Mouse (Mus musculus): Measurements from ENCODE around the gene Cdh3. TPM values are rescaled to one million over a fixed set of nuclear protein-coding genes. Genes with fewer than 3 reads are reported as not detected.

Gene Cdh3
- total and polyA plus RNA-seq, 2 experiments from 2014 or later, result 0.67 to 4.3 TPM

GRCm38 (mm10) chr8:106543043-106543442 lies 32.4 kb downstream of the Cdh3 start:
- H3K36me3 ChIP-seq (ENCODE audit: insufficient read depth, low read length), result no peaks in the 10 kb centered on the region
- no peak overlapping the region for H3K4me3 ChIP-seq (ENCODE audit: low read depth, low read length)
- TF ChIP-seq CTCF (IDR thresholded peaks at IDR 0.05), result no peak
- 64% methylated on average over 8 of the region's 8 CpGs for WGBS
- H3K9me3 ChIP-seq (ENCODE audit: low read length), result no peaks in the 10 kb centered on the region
- no peak overlapping the region for H3K4me2 ChIP-seq (ENCODE audit: low read depth, low read length, poor library complexity, severe bottlenecking)
- H3K9ac ChIP-seq (replicated peaks; ENCODE audit: low read length, poor library complexity, severe bottlenecking), result no peak overlapping the region
- DNase-seq (ENCODE audit: low spot score) (no peak), ATAC-seq (ENCODE audit: low FRiP score) (no peak)
- H3K27ac ChIP-seq (ENCODE audit: low read depth, low read length), result no peak overlapping the region
- no peaks in the 10 kb centered on the region for H3K27me3 ChIP-seq (ENCODE audit: insufficient read depth, low read length)
- no peaks in the 10 kb centered on the region for H3K4me1 ChIP-seq (ENCODE audit: insufficient read depth, low read length)

GRCm38 (mm10) chr8:106545149-106545548 lies 34.5 kb downstream of the Cdh3 start:
- Histone ChIP-seq H3K4me2 (ENCODE audit: low read depth, low read length, poor library complexity, severe bottlenecking) (no peak overlapping the region), H3K4me3 (ENCODE audit: low read depth, low read length) (no peak overlapping the region), H3K36me3 (ENCODE audit: insufficient read depth, low read length) (no peaks in the 10 kb centered on the region), H3K27me3 (ENCODE audit: insufficient read depth, low read length) (no peaks in the 10 kb centered on the region), H3K9ac (replicated peaks; ENCODE audit: low read length, poor library complexity, severe bottlenecking) (no peak overlapping the region), H3K27ac (ENCODE audit: low read depth, low read length) (no peak overlapping the region), H3K4me1 (ENCODE audit: insufficient read depth, low read length) (no peaks in the 10 kb centered on the region), H3K9me3 (ENCODE audit: low read length) (no peaks in the 10 kb centered on the region)
- ATAC-seq (ENCODE audit: low FRiP score) (no peak), DNase-seq (ENCODE audit: low spot score) (no peak)
- WGBS, result 85% methylated on average over 2 of the region's 2 CpGs
- no peak for TF ChIP-seq CTCF (IDR thresholded peaks at IDR 0.05)

GRCm38 (mm10) chr8:106546746-106547145 lies 36.1 kb downstream of the Cdh3 start:
- Histone ChIP-seq H3K4me3 (ENCODE audit: low read depth, low read length) (no peak overlapping the region), H3K36me3 (ENCODE audit: insufficient read depth, low read length) (no peaks in the 10 kb centered on the region), H3K9ac (replicated peaks; ENCODE audit: low read length, poor library complexity, severe bottlenecking) (no peak overlapping the region), H3K27ac (ENCODE audit: low read depth, low read length) (no peak overlapping the region), H3K27me3 (ENCODE audit: insufficient read depth, low read length) (no peaks in the 10 kb centered on the region), H3K9me3 (ENCODE audit: low read length) (no peaks in the 10 kb centered on the region), H3K4me2 (ENCODE audit: low read depth, low read length, poor library complexity, severe bottlenecking) (no peak overlapping the region), H3K4me1 (ENCODE audit: insufficient read depth, low read length) (no peaks in the 10 kb centered on the region)
- no peak for DNase-seq (ENCODE audit: low spot score)
- ATAC-seq (ENCODE audit: low FRiP score), result no peak
- no peak for TF ChIP-seq CTCF (IDR thresholded peaks at IDR 0.05)
- WGBS, result 92% methylated on average over 7 of the region's 7 CpGs

- no peak overlapping the region for H3K9ac ChIP-seq (replicated peaks; ENCODE audit: low read length, poor library complexity, severe bottlenecking)
- no peaks in the 10 kb centered on the region for H3K9me3 ChIP-seq (ENCODE audit: low read length)
- no peak overlapping the region for H3K27ac ChIP-seq (ENCODE audit: low read depth, low read length)
- H3K36me3 ChIP-seq (ENCODE audit: insufficient read depth, low read length), result no peaks in the 10 kb centered on the region
- WGBS, result 87% methylated on average over 10 of the region's 10 CpGs
- no peak for TF ChIP-seq CTCF (IDR thresholded peaks at IDR 0.05)
- no peak for DNase-seq (ENCODE audit: low spot score)
- ATAC-seq (ENCODE audit: low FRiP score), result no peak
- H3K4me3 ChIP-seq (ENCODE audit: low read depth, low read length), result no peak overlapping the region
- no peaks in the 10 kb centered on the region for H3K27me3 ChIP-seq (ENCODE audit: insufficient read depth, low read length)
- no peaks in the 10 kb centered on the region for H3K4me1 ChIP-seq (ENCODE audit: insufficient read depth, low read length)
- no peak overlapping the region for H3K4me2 ChIP-seq (ENCODE audit: low read depth, low read length, poor library complexity, severe bottlenecking)
Measured at GRCm38 (mm10) chr8:106548366-106548936, 37.8 kb downstream of the Cdh3 start.

GRCm38 (mm10) chr8:106550906-106551305 lies 40.2 kb downstream of the Cdh3 start:
- no peak for ATAC-seq (ENCODE audit: low FRiP score)
- 97% methylated on average over 1 of the region's 1 CpGs for WGBS

GRCm38 (mm10) chr8:106554011-106554410 lies 43.3 kb downstream of the Cdh3 start:
- no peak overlapping the region for H3K4me3 ChIP-seq (ENCODE audit: low read depth, low read length)
- DNase-seq (ENCODE audit: low spot score), result no peak
- no peaks in the 10 kb centered on the region for H3K27me3 ChIP-seq (ENCODE audit: insufficient read depth, low read length)
- no peak overlapping the region for H3K9ac ChIP-seq (replicated peaks; ENCODE audit: low read length, poor library complexity, severe bottlenecking)
- H3K9me3 ChIP-seq (ENCODE audit: low read length), result no peaks in the 10 kb centered on the region
- H3K4me1 ChIP-seq (ENCODE audit: insufficient read depth, low read length), result no peaks in the 10 kb centered on the region
- no peak overlapping the region for H3K4me2 ChIP-seq (ENCODE audit: low read depth, low read length, poor library complexity, severe bottlenecking)
- H3K27ac ChIP-seq (ENCODE audit: low read depth, low read length), result no peak overlapping the region
- H3K36me3 ChIP-seq (ENCODE audit: insufficient read depth, low read length), result no peaks in the 10 kb centered on the region
- TF ChIP-seq CTCF (IDR thresholded peaks at IDR 0.05), result no peak
- ATAC-seq (ENCODE audit: low FRiP score), result no peak
- WGBS, result 96% methylated on average over 5 of the region's 5 CpGs

More at GRCm38 (mm10) chr8:106550906-106551305, 40.2 kb downstream of the Cdh3 start:
- no peaks in the 10 kb centered on the region for H3K27me3 ChIP-seq (ENCODE audit: insufficient read depth, low read length)
- no peak overlapping the region for H3K27ac ChIP-seq (ENCODE audit: low read depth, low read length)
- H3K9me3 ChIP-seq (ENCODE audit: low read length), result no peaks in the 10 kb centered on the region
- no peaks in the 10 kb centered on the region for H3K4me1 ChIP-seq (ENCODE audit: insufficient read depth, low read length)
- no peak overlapping the region for H3K4me2 ChIP-seq (ENCODE audit: low read depth, low read length, poor library complexity, severe bottlenecking)
- H3K4me3 ChIP-seq (ENCODE audit: low read depth, low read length), result no peak overlapping the region
- no peak overlapping the region for H3K9ac ChIP-seq (replicated peaks; ENCODE audit: low read length, poor library complexity, severe bottlenecking)
- TF ChIP-seq CTCF (IDR thresholded peaks at IDR 0.05), result no peak
- no peak for DNase-seq (ENCODE audit: low spot score)
- H3K36me3 ChIP-seq (ENCODE audit: insufficient read depth, low read length), result no peaks in the 10 kb centered on the region

Measured in midbrain, postnatal 0 days (tissue).